Mouse (Mus musculus) liver, embryonic 12.5 days (tissue): ENCODE measurements at regions not wholly inside any gene's neighbourhood (a gene's known extent, or its start where the extent isn't known, plus 50 kb on each side); places are given as distances from the start of the nearest gene placed in this dataset.

Source experiments
- ATAC-seq: fragments of 200-750 bp; cut with Nextera tagmentation; 2 replicates; pipeline ENCODE4 v1.8.0; 2017; ENCODE audit warnings: moderate number of reproducible peaks, mild to moderate bottlenecking, moderate library complexity
- H3K27ac ChIP-seq: fragments of 300-500 bp; sonication (generic); 2 replicates; pipeline ENCODE4 v1.5.1; 2016; ENCODE audit warnings: mild to moderate bottlenecking
- H3K27me3 ChIP-seq: fragments of 300-500 bp; sonication (generic); replicated peaks from 2 replicates; pipeline ENCODE4 v1.6.1; 2016; ENCODE audit warnings: mild to moderate bottlenecking, moderate library complexity
- H3K36me3 ChIP-seq: fragments of 300-500 bp; sonication (generic); 2 replicates; pipeline ENCODE4 v1.6.1; 2016; ENCODE audit warnings: mild to moderate bottlenecking, moderate library complexity
- H3K4me1 ChIP-seq: fragments of 300-500 bp; sonication (generic); 2 replicates; pipeline ENCODE4 v1.6.1; 2016
- H3K4me2 ChIP-seq: fragments of 300-500 bp; sonication (generic); 2 replicates; pipeline ENCODE4 v1.6.1; 2016; ENCODE audit warnings: mild to moderate bottlenecking, moderate library complexity
- H3K4me3 ChIP-seq: fragments of 300-500 bp; sonication (generic); 2 replicates; pipeline ENCODE4 v1.5.1; 2016; ENCODE audit warnings: mild to moderate bottlenecking, moderate library complexity
- H3K9ac ChIP-seq: fragments of 300-500 bp; sonication (generic); 2 replicates; pipeline ENCODE4 v1.6.1; 2016; ENCODE audit warnings: mild to moderate bottlenecking, moderate library complexity
- H3K9me3 ChIP-seq: fragments of 300-500 bp; sonication (generic); replicated peaks from 2 replicates; pipeline ENCODE4 v1.6.1; 2016; ENCODE audit warnings: mild to moderate bottlenecking, moderate library complexity
- WGBS: fragments of 180-500 bp; shearing (Covaris S2); methylation state at CpG from one replicate; pipeline ENCODE4 v1.1.7; 2016; ENCODE audit not compliant: insufficient replicate concordance; 5-methylcytosine and 5-hydroxymethylcytosine counted together

- Histone ChIP-seq H3K27ac (no peak overlapping the region), H3K9me3 (no peaks in the 10 kb centered on the region), H3K4me1 (no peaks in the 10 kb centered on the region), H3K27me3 (no peaks in the 10 kb centered on the region), H3K36me3 (no peaks in the 10 kb centered on the region), H3K4me2 (no peak overlapping the region), H3K9ac (no peak overlapping the region), H3K4me3 (no peak overlapping the region)
- no peak for ATAC-seq
- 33% methylated on average over 1 of the region's 1 CpGs for WGBS
These were observed 800.9 kb upstream of the A1bg start for GRCm38 (mm10) chr15:61723696-61724095.

- no peak for ATAC-seq
- H3K9ac ChIP-seq: no peak overlapping the region
- no peak overlapping the region for H3K27ac ChIP-seq
- no peak overlapping the region for H3K4me3 ChIP-seq
- H3K4me1 ChIP-seq: no peaks in the 10 kb centered on the region
- no peak overlapping the region for H3K4me2 ChIP-seq
- no peaks in the 10 kb centered on the region for H3K9me3 ChIP-seq
- H3K36me3 ChIP-seq: no peaks in the 10 kb centered on the region
- H3K27me3 ChIP-seq: no peaks in the 10 kb centered on the region
These were observed 795.7 kb upstream of the A1bg start for GRCm38 (mm10) chr15:61718486-61718885.

GRCm38 (mm10) chr15:61717216-61717615, 794.4 kb upstream of the A1bg start:
- no peak overlapping the region for H3K4me2 ChIP-seq
- no peak overlapping the region for H3K9ac ChIP-seq
- no peak overlapping the region for H3K27ac ChIP-seq
- WGBS: 55% methylated on average over 1 of the region's 1 CpGs
- ATAC-seq: no peak
- no peaks in the 10 kb centered on the region for H3K36me3 ChIP-seq
- H3K4me3 ChIP-seq: no peak overlapping the region
- no peaks in the 10 kb centered on the region for H3K27me3 ChIP-seq
- no peaks in the 10 kb centered on the region for H3K4me1 ChIP-seq
- no peaks in the 10 kb centered on the region for H3K9me3 ChIP-seq

GRCm38 (mm10) chr15:61713953-61714352, 791.1 kb upstream of the A1bg start:
- 71% methylated on average over 2 of the region's 2 CpGs for WGBS
- ATAC-seq: no peak
- no peak overlapping the region for H3K27ac ChIP-seq
- no peak overlapping the region for H3K9ac ChIP-seq
- no peak overlapping the region for H3K4me2 ChIP-seq
- H3K27me3 ChIP-seq: no peaks in the 10 kb centered on the region
- no peak overlapping the region for H3K4me3 ChIP-seq
- H3K9me3 ChIP-seq: no peaks in the 10 kb centered on the region
- no peaks in the 10 kb centered on the region for H3K4me1 ChIP-seq
- H3K36me3 ChIP-seq: no peaks in the 10 kb centered on the region

- no peak overlapping the region for H3K9ac ChIP-seq
- 69% methylated on average over 4 of the region's 4 CpGs for WGBS
- H3K9me3 ChIP-seq: no peaks in the 10 kb centered on the region
- H3K36me3 ChIP-seq: no peaks in the 10 kb centered on the region
- no peak for ATAC-seq
- no peaks in the 10 kb centered on the region for H3K27me3 ChIP-seq
- H3K4me1 ChIP-seq: no peaks in the 10 kb centered on the region
- H3K4me3 ChIP-seq: no peak overlapping the region
- no peak overlapping the region for H3K4me2 ChIP-seq
- H3K27ac ChIP-seq: no peak overlapping the region
These were observed 786.1 kb upstream of the A1bg start for GRCm38 (mm10) chr15:61708928-61709327.

GRCm38 (mm10) chr15:61707952-61708351, 785.1 kb upstream of the A1bg start:
- Histone ChIP-seq H3K4me1 (no peaks in the 10 kb centered on the region), H3K9ac (no peak overlapping the region), H3K27ac (no peak overlapping the region), H3K9me3 (no peaks in the 10 kb centered on the region), H3K36me3 (no peaks in the 10 kb centered on the region), H3K4me3 (no peak overlapping the region), H3K4me2 (no peak overlapping the region), H3K27me3 (no peaks in the 10 kb centered on the region)
- ATAC-seq: no peak
- WGBS: 38% methylated on average over 6 of the region's 6 CpGs

GRCm38 (mm10) chr15:61692679-61693078, 769.9 kb upstream of the A1bg start:
- Histone ChIP-seq H3K9me3 (no peaks in the 10 kb centered on the region), H3K4me2 (no peak overlapping the region), H3K27ac (no peak overlapping the region), H3K4me3 (no peak overlapping the region), H3K4me1 (no peaks in the 10 kb centered on the region), H3K9ac (no peak overlapping the region), H3K36me3 (no peaks in the 10 kb centered on the region), H3K27me3 (no peaks in the 10 kb centered on the region)
- no peak for ATAC-seq
- 61% methylated on average over 1 of the region's 1 CpGs for WGBS

GRCm38 (mm10) chr15:61690425-61690824, 767.6 kb upstream of the A1bg start:
- H3K9me3 ChIP-seq: no peaks in the 10 kb centered on the region
- no peaks in the 10 kb centered on the region for H3K27me3 ChIP-seq
- H3K4me1 ChIP-seq: no peaks in the 10 kb centered on the region
- no peak overlapping the region for H3K4me2 ChIP-seq
- no peak overlapping the region for H3K9ac ChIP-seq
- H3K4me3 ChIP-seq: no peak overlapping the region
- 70% methylated on average over 13 of the region's 13 CpGs for WGBS
- no peak overlapping the region for H3K27ac ChIP-seq
- ATAC-seq: no peak
- no peaks in the 10 kb centered on the region for H3K36me3 ChIP-seq

- Histone ChIP-seq H3K4me2 (no peak overlapping the region), H3K36me3 (no peaks in the 10 kb centered on the region), H3K4me1 (no peaks in the 10 kb centered on the region), H3K4me3 (no peak overlapping the region), H3K27ac (no peak overlapping the region), H3K27me3 (no peaks in the 10 kb centered on the region), H3K9me3 (no peaks in the 10 kb centered on the region), H3K9ac (no peak overlapping the region)
- ATAC-seq: no peak
- 71% methylated on average over 12 of the region's 12 CpGs for WGBS
These were observed 767.1 kb upstream of the A1bg start for GRCm38 (mm10) chr15:61689776-61690397.

GRCm38 (mm10) chr15:61682968-61683367, 760.2 kb upstream of the A1bg start:
- Histone ChIP-seq H3K36me3 (no peaks in the 10 kb centered on the region), H3K27ac (no peak overlapping the region), H3K9ac (no peak overlapping the region), H3K27me3 (no peaks in the 10 kb centered on the region), H3K9me3 (no peaks in the 10 kb centered on the region), H3K4me2 (no peak overlapping the region), H3K4me1 (no peaks in the 10 kb centered on the region), H3K4me3 (no peak overlapping the region)
- 67% methylated on average over 4 of the region's 4 CpGs for WGBS
- ATAC-seq: no peak

- WGBS: 46% methylated on average over 5 of the region's 5 CpGs
- Histone ChIP-seq H3K4me2 (no peak overlapping the region), H3K27ac (no peak overlapping the region), H3K36me3 (no peaks in the 10 kb centered on the region), H3K9me3 (no peaks in the 10 kb centered on the region), H3K9ac (no peak overlapping the region), H3K27me3 (no peaks in the 10 kb centered on the region), H3K4me3 (no peak overlapping the region), H3K4me1 (no peaks in the 10 kb centered on the region)
- ATAC-seq: no peak
These were observed 747.7 kb upstream of the A1bg start for GRCm38 (mm10) chr15:61670556-61670955.

- Histone ChIP-seq H3K36me3 (no peaks in the 10 kb centered on the region), H3K9ac (no peak overlapping the region), H3K4me3 (no peak overlapping the region), H3K27me3 (no peaks in the 10 kb centered on the region), H3K27ac (no peak overlapping the region), H3K4me2 (no peak overlapping the region), H3K9me3 (no peaks in the 10 kb centered on the region), H3K4me1 (no peaks in the 10 kb centered on the region)
- WGBS: 46% methylated on average over 3 of the region's 3 CpGs
- no peak for ATAC-seq
These were observed 737.8 kb upstream of the A1bg start for GRCm38 (mm10) chr15:61660581-61660980.

GRCm38 (mm10) chr15:61656951-61657350, 734.1 kb upstream of the A1bg start:
- Histone ChIP-seq H3K4me1 (no peaks in the 10 kb centered on the region), H3K36me3 (no peaks in the 10 kb centered on the region), H3K4me3 (no peak overlapping the region), H3K27ac (no peak overlapping the region), H3K9ac (no peak overlapping the region), H3K9me3 (no peaks in the 10 kb centered on the region), H3K4me2 (no peak overlapping the region), H3K27me3 (no peaks in the 10 kb centered on the region)
- ATAC-seq: no peak
